Mouse (Mus musculus) bone marrow, adult 2 months (tissue): ENCODE data around the gene Gm42957. TPM values are rescaled to one million over a fixed set of nuclear protein-coding genes. Genes with fewer than 3 reads are reported as not detected.
"Not testable (repeated sequence)": the region's sequence is repeated elsewhere in the genome, so short reads cannot be mapped to it uniquely, and the experiment has no call there.

Source experiments
- H3K27ac ChIP-seq: fragments of 200-500 bp; 2 replicates; pipeline ENCODE4 v1.5.1; 2012; ENCODE audit warnings: low read depth, mild to moderate bottlenecking, control low read depth, inconsistent platforms, low read length; ENCODE audit not compliant: control insufficient read depth, poor library complexity, insufficient read depth
- H3K4me1 ChIP-seq: fragments of 200-500 bp; 2 replicates; pipeline ENCODE4 v1.6.1; 2011; ENCODE audit warnings: low read length; ENCODE audit not compliant: control insufficient read depth, insufficient read depth
- H3K4me3 ChIP-seq: fragments of 200-500 bp; replicated peaks from 2 replicates; pipeline ENCODE3; 2011; ENCODE audit warnings: mild to moderate bottlenecking, low read depth, low read length, control low read depth; ENCODE audit not compliant: control insufficient read depth
- CTCF ChIP-seq: fragments of 200-500 bp; IDR thresholded peaks from 2 replicates; pipeline ENCODE4 v1.5.1; 2011; ENCODE audit warnings: low read length, control low read depth; ENCODE audit not compliant: control insufficient read depth, insufficient read depth
- POLR2A ChIP-seq: fragments of 200-500 bp; IDR thresholded peaks from 2 replicates; pipeline ENCODE4 v1.6.1; 2011; ENCODE audit warnings: low read depth, mild to moderate bottlenecking, control low read depth, low read length, borderline replicate concordance; ENCODE audit not compliant: control insufficient read depth
- WGBS: fragments of 180-500 bp; shearing (Covaris S2); methylation state at CpG from one replicate; pipeline ENCODE4 v1.1.7; 2018; 5-methylcytosine and 5-hydroxymethylcytosine counted together
- polyA plus RNA-seq: library from polyadenylated mRNA; stranded (reverse); fragments of >200 nt; gene quantifications from 2 replicates; pipeline ENCODE4 v1.2.4, GENCODE M21; 2011; ENCODE audit warnings: low replicate concordance; ENCODE audit not compliant: missing spikeins, insufficient read depth, insufficient read length

Gm42957 gene
- polyA plus RNA-seq, 1 experiment: not detected

GRCm38 (mm10) chr3:96663432-96664239 lies 28.4 kb downstream of the Gm42957 start:
- 8% methylated on average over 18 of the region's 18 CpGs for WGBS
- TF ChIP-seq CTCF (peak; percentile 27), POLR2A (no peak)
- Histone ChIP-seq H3K4me3 (peak overlapping the region; percentile 0), H3K27ac (no peak overlapping the region), H3K4me1 (no peaks in the 10 kb centered on the region)

GRCm38 (mm10) chr3:96665732-96666363 lies 30.6 kb downstream of the Gm42957 start:
- H3K4me3 ChIP-seq, H3K27ac ChIP-seq, H3K4me1 ChIP-seq: not testable (repeated sequence)
- 77% methylated on average over 7 of the region's 7 CpGs for WGBS

GRCm38 (mm10) chr3:96666916-96667315 lies 31.6 kb downstream of the Gm42957 start:
- TF ChIP-seq POLR2A (no peak), CTCF (no peak)
- no peak overlapping the region for H3K27ac ChIP-seq
- no peak overlapping the region for H3K4me3 ChIP-seq
- WGBS: 90% methylated on average over 5 of the region's 5 CpGs
- H3K4me1 ChIP-seq: no peaks in the 10 kb centered on the region

- 38% methylated on average over 1 of the region's 1 CpGs for WGBS
- TF ChIP-seq POLR2A (no peak), CTCF (peak; percentile 49)
- H3K4me3 ChIP-seq: no peak overlapping the region
- H3K4me1 ChIP-seq: no peaks in the 10 kb centered on the region
- no peak overlapping the region for H3K27ac ChIP-seq
These were observed 32.0 kb downstream of the Gm42957 start for GRCm38 (mm10) chr3:96667316-96667715.

- WGBS: 90% methylated on average over 5 of the region's 5 CpGs
- no peak for TF ChIP-seq POLR2A
- TF ChIP-seq CTCF: no peak
- H3K27ac ChIP-seq: no peak overlapping the region
- H3K4me1 ChIP-seq: no peaks in the 10 kb centered on the region
- no peak overlapping the region for H3K4me3 ChIP-seq
These were observed 33.3 kb downstream of the Gm42957 start for GRCm38 (mm10) chr3:96668424-96669067.

GRCm38 (mm10) chr3:96669727-96670468 lies 34.6 kb downstream of the Gm42957 start, which contains the start of gene Ankrd35:
Ankrd35 (plus strand) TSS chr3:96670131.
- WGBS: 7% methylated on average over 35 of the region's 35 CpGs
- TF ChIP-seq CTCF: no peak
- no peak for TF ChIP-seq POLR2A
- Histone ChIP-seq H3K27ac (no peak within 1 kb of the TSS), H3K4me1 (no peaks in the 10 kb centered on the region), H3K4me3 (peak within 1 kb of the TSS; percentile 48)

GRCm38 (mm10) chr3:96671519-96671918 lies 36.2 kb downstream of the Gm42957 start:
- no peak for TF ChIP-seq CTCF
- Histone ChIP-seq H3K27ac (no peak overlapping the region), H3K4me3 (no peak overlapping the region), H3K4me1 (no peaks in the 10 kb centered on the region)
- WGBS: 93% methylated on average over 5 of the region's 5 CpGs

GRCm38 (mm10) chr3:96673514-96673913 lies 38.2 kb downstream of the Gm42957 start:
- 82% methylated on average over 4 of the region's 4 CpGs for WGBS
- Histone ChIP-seq H3K27ac (no peak overlapping the region), H3K4me3 (no peak overlapping the region), H3K4me1 (no peaks in the 10 kb centered on the region)
- TF ChIP-seq CTCF: no peak
- no peak for TF ChIP-seq POLR2A
